Mouse (Mus musculus) cerebellum, adult 9-10 months (tissue): ENCODE data around the gene Map4.

Experiments
- DNase-seq: peaks from one replicate; pipeline ENCODE4 v3.0.0; 2022

Map4 gene

DNA sequence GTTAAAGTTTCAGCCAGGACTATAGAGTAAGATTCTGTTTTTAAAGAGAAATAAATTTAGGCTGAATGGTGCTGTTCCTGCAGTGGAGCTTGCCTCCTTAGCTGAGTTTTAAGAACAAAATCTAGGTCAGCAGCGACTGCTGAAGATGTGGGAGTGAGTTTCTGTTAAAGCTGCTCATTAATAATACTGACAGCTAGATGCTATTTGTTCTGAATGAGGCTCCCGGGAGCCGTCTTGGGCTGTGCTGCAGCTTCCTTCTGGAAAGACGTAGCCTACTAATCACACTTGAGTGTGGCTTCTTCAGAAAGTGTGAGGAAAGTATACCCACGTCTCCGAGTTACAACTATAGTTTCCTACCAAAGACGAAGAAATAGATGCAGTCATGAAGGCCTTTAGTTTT, 88.0 kb downstream of the Map4 start:
- no peak for DNase-seq

DNA sequence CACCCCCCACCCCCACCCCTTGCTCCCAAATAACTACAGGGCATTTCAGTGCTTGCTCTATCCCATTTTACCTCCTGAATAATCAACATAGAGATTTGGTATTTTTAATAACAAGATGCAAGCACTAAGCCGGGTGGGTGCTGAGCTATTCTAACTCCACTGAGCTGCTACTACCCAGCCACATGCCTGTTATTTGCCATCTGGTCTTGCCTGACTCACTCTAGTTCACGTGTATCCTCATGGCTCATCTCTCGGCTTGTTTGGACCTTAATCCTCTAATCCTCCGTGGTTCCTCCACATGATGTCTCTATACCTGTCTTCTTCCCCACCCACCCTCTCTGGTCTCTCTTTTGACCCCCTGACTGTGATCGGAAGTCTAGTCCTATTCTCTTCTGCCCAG, 89.1 kb downstream of the Map4 start:
- peak; percentile 59 for DNase-seq

DNA sequence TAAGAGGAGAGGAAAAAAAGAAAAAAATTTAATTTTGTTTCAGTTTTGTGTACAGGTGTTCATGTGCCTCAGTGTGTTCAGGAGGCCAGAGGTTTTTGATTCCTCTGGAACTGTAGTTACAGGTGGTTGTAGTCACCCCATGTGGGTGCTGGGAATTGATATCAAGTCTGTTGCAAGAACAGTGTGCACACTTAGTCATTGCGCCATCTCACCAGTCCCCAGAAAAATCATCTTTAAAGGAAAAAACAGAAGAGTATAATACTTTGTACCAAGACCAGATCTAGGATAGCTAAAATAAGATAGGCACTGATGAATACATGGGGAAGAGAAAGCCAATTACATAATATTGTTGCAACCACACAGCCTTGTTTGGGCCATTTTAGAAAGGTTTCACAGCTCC, 90.2 kb downstream of the Map4 start:
- DNase-seq: no peak

DNA sequence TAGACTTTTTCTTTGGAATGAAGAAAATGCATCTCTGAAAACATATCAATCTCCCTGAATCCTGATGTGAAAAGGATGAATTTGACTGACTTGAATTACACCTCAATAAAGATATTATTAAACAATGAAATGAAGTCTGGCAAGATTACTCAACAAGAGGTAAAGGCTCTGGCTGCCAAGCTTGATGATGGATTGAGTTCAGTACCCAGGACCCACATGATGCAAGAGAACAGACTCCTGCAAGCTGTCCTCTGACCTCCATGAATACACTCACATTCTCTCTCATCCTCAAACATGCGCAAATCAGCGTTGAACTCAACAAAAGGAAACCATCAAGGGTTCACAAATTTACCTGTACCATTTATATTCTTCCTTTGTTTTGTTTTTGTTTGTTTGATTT, 90.9 kb downstream of the Map4 start:
- no peak for DNase-seq

DNA sequence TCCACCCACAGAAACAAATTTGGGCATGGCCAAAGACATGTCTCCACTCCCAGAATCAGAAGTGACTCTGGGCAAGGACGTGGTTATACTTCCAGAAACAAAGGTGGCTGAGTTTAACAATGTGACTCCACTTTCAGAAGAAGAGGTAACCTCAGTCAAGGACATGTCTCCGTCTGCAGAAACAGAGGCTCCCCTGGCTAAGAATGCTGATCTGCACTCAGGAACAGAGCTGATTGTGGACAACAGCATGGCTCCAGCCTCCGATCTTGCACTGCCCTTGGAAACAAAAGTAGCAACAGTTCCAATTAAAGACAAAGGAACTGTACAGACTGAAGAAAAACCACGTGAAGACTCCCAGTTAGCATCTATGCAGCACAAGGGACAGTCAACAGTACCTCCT, 103.8 kb downstream of the Map4 start:
- no peak for DNase-seq

DNA sequence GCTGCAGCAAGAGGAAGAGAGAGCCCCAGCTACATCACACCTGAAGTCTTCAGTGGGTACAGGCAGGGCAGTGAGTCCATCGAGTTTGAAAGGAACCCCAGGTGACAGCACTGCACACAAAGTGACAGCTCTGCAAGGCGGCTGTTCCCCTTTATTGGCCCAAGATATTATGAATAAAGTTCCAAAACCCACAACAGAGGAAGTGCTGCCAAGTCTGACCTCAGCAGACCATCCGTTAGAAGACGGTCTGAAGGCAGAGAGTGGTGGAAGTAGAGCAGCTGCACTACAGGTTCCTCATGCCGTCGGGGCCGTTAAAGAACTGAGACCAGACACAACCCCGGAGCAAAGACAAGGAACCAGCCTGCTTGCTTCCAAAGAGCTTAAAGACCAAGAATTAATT, 106.6 kb downstream of the Map4 start:
- DNase-seq: no peak

DNA sequence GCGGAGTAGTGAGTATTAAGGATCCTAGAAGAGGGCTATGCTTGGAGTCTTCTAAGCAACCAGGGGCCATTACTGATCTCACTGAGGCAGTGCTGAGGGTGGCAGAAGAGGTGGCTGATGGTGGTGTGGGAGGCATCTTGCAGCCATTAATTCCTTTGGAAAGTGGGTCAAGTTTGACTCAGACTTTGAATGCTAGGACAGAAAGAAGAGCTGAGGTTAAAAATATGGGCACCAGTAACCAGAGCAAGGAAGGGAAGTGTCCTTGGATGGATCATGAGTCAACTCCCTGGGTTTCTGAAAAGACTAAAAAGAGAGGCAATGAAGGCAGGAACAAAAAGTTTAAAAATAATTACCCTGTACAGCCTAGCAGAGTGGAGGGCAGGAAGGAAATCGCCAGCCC, 107.2 kb downstream of the Map4 start:
- DNase-seq: no peak

DNA sequence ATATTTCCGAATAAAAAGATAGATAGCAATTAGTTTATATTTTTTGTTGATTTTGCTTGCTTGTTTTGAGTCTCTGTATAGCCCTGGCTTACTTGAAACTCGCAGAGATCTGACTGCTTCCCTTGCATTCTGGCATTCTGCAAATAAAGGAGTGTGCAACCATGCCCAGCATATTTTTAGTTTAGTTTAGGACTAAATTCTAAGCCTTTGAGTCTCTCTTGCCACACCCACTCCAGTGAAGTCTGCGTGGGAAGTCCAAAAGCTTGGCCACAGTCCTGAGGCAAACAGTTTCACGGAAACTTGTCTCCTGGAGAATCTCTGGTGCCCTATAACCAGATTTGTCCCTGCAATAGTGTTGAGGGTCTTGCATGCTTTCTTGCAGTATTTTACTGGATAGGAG, 113.1 kb downstream of the Map4 start:
- no peak for DNase-seq

DNA sequence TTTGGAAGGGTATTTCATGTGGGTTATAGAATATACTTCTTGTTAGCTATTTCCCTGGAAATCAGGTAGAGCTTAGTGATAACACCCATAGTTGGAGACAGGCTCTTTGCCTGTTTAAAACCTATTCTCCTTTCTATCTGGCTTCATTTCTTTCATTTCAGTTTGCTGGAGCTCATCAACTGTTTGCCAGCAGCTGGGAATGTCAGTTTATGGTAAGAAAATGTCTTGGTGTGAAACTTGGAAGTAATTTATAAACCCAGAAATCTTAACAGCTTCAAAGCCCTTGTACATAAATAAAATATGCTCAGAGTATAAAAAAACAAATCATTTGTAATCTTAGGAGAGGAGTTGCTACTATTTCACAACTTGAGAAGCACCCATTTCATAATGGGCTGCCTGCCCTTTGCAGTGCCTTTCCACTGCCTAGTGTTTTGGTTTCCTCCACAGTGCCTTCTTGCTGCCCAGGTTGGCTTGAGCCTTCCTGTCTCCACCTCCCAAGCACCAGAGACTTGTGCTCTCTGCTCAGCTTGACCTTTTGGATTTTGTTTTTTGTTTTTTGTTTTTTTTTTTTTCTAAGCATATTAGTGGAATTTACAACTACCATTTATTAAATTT, 114.6 kb downstream of the Map4 start:
- no peak for DNase-seq

DNA sequence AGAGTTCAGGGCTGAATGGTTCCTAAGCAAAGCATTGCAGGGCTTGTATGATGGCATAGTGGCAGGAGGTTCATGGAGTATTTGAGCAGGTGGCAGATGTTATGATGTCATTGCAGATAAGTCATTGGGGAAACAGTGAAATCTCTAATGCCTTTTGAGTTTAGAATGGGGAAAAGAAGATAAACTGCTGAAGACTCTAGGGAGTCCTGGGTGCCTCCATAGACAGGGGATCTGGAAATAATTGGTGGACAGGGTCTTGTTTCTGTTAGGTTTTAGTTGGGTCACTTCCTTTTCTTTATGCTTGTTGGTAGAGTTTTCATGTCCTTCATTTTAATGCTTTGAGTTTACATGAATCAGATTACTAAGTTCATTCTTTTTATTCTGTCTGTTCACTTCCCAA, 116.0 kb downstream of the Map4 start:
- DNase-seq: no peak

DNA sequence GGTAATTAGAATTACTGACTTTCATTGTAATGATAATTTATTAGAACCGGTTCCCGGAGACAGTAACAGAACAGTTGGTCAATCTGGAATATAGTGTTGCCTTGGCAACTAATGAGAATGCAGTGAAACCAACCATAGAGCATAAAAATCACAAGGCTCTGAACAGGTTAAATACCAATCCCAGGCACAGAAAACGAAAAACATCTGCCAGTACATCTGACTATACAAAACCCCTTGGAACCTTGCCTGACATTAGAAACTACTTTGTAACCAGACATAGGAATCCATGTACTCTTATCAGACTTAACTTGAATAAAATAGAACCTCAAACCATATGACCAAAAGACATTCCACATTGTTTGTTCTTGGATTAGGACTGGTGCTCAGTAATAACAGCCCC, 116.6 kb downstream of the Map4 start:
- no peak for DNase-seq

DNA sequence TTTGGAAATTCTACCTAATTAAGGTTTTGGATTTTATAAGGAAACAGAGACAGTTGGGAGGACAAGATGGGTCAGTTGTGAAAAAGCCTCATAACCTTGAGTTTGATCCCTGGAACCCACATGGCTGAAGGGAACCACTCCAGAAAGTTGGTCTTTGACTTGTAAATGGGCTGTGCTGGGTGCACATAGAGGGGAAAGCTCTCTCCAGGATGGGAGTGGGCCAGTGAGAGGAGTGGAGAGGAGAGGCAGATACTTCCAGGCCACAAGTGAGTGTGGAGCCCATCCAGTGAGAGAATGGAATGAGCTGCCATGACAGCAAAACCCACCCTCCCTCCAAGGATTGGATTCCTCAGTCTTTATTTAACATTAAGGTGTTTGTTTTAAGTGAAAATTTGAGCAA, 119.9 kb downstream of the Map4 start:
- peak; percentile 45 for DNase-seq

DNA sequence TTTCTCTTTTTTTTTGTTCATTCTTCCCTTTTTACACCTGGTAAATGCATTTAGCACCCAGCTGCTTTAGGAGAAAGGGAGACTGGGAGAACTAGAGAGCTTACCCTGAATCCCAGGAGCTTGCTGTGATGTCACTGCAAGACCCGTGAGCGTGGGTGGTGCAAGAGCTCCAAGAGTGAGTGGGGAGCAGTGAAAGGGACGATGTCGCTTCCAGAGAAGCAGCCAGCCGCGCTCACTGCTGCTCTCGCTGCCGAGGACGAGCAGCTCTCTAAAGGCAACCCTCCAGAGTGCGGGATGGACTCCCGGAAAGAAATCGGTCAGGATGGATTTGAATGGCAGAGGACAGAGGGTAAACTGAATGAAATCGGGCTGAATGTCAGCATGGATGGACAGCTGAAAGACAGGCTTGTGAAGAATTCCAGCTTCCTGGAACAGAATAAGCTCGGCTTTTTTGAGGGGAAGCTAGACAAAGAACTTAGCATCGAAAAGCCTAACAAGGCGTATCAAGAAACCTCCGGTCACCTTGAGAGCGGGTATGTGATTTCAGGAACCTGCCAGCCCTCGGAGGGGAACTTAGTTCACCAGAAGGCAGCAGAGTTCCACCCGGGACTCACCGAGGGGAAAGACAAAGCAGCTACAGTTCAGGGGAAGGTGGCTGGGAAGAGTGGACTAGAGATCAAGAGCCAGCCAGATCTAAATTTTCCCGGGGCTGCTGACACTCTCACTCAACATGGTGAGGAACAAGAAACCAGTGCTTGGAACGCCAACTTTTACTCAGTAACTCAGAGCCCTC, 120.8 kb downstream of the Map4 start:
- peak; percentile 84 for DNase-seq

DNA sequence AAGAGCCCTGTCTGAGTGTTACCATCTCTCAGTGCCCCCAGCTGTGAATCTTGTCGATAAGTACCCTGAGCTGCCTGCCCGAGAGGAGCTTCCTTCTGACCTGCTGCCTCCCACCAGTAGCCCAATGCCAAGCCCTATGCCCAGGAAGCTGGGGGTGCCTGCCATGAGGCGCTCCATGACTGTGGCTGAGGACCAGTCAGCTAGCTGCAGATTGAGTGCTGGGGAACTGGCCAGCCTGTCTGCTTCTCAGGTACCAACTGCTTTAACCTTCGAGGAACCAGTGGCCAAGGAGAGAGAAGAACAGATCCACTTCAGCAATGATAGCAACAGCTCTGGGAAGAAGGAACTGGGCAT, 121.7 kb downstream of the Map4 start:
- no peak for DNase-seq

DNA sequence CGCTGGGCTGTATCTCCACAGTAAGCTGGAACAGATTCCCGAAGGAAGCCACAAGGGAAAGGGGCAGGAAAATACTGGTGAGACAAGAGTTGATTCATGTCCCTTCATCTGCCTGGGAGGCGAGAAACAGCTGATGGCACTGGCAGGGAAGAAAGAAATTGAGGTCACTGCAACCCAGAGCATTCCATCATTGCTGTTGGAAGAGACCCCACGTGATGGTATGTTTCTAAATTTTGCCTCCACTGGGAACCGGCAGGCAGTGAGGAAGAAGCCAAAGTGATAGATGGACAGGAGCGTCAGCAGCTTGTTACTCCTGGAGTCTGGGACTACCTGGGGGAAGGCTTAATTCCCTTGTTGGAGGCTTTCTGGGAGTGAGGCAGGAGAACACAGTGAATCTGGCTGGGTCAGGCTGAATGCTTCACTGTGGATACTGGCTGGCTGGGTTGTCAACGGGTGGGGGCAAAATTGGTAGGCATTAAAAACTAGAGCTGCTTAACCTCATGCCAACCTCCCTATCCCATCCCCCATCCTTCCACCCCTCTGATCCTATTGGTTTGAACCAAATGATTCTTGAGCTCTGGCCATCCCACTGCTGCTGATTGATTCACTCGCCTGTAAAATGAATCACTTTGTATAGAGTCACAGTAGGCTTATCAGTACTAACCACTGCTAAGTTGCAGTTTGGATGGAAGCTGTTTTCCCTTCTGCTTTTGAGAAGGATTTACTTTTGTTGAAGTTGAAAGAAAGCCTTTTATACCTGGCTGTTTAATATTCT, 122.2 kb downstream of the Map4 start:
- DNase-seq: peak; percentile 94

DNA sequence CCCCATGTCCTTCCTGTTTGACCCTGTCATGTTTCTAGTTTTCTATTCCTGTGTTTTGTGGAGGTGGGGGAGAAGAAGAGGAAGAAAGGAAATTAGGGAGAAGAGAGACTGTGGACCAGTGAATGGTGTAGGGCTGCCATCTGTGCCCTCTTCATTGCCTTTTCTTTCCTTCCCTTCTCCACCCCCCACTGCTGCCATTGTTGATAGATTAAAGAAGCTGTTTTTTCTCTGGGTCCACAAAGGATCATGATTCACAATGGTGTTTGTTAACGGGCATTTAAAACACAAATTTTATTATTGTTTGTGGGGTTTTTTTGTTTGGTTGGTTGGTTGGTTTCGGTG, 122.8 kb downstream of the Map4 start:
- DNase-seq: no peak

DNA sequence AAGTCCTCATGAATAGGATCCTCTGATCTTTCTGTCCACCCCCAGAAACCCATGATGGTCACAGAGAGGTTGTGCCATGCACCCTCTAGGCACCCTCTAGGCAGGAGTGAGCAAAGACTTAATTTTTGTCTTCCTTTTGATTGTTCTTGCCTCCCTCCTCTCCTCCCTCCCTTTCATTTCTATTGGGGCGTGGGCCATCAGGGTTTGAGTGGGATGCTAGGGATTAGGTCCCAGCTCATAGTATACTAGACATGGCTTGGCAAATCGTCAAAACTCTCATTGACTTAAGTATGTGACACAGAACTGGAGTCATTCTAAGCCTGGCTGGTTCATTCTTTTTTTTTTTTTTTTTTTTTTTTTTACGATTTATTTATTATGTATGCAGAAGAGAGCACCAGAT, 123.5 kb downstream of the Map4 start:
- DNase-seq: peak; percentile 68

DNA sequence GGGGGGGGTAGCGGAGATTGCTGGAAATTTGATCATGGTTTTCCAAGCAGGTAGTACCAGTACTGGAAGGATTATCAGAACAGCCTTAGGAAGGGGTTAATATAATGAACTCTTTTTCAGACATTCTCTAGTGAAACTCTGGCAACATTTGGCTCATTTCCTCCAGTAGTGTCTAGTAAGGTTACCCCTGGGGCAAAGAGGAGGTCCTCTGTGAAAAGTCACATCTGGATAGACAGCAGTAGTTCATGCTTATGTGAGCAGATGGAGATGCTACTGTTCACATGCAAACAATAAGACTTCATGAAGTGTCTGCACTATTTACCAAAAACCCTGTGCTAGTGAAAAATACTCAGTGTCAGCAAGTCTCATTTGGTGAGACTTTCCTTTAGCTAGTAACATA, 125.9 kb downstream of the Map4 start:
- DNase-seq: peak; percentile 38

DNA sequence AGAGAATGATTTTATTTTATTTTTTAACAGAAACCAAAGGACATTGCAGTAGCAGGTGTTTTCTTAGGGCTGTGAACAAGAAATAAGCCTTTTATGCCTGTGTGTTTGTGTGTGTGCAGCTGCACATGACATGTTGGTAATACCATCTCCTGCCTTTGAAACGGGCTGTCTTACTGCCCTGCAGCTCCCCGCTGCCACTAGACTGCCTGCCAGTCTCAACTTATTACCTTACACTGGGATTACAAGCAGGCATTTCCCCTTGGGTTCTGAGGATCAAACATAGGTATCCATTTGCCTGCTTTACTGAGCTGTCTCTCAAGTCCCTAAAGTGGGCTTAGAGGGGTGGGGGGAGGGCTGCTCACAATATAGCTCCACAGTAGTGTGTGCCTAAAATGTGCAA, 129.5 kb downstream of the Map4 start:
- DNase-seq: peak; percentile 25

DNA sequence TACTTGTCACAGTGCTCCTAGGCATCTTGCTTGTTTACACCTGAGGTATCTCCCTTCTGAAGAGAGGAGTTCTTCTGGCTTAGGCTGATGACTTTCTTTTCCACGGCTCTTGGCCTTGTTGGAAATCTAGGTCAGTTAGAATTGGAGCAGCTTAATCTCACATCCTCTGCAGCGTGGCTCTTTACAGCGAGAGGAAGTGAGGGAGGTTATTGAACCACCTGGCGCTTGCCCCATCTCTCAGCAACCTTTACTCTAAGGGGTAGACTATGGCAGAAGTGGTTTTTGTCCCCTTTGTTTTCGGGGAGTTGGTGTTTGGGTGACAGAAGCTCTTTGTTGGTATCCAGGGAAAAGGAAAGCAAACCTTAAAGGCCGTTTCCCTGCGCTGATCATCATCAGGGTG, 131.1 kb downstream of the Map4 start:
- peak; percentile 69 for DNase-seq

DNA sequence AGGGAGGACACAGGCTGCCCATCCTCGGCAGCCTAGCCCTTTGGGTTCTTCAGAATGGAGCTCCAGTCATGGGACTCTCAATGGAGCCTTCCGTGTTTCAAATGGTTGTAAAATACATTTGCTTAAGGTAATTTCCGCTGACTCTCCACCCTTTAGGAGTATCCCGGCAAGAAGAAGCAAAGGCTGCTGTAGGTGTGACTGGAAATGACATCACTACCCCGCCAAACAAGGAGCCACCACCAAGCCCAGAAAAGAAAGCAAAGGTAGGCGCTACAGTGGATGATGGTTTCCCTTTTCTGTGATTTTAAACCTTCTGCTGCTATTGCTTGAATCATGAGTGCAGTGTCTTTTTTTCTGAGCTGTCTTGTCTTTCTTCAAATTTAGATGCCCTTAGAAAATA, 131.6 kb downstream of the Map4 start:
- peak; percentile 12 for DNase-seq

DNA sequence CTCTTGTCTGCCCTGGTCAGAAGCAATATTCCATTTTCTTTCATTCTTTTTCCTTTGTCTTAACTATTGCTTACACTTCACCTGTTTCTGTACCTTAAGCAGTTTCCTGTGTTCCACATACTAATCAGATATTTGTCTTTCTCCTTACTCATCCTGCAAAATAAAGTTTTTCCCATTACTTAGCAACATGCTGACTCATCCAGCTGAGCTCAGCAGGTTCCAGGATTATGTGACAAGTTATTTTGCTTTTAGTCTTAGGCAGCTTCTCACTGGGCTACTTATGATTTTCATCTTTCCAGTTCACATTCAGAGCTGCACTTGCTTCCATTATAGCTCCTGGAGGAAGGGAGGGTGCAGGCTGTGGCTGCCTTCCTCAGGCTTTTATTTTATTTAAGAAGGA, 133.4 kb downstream of the Map4 start:
- no peak for DNase-seq

DNA sequence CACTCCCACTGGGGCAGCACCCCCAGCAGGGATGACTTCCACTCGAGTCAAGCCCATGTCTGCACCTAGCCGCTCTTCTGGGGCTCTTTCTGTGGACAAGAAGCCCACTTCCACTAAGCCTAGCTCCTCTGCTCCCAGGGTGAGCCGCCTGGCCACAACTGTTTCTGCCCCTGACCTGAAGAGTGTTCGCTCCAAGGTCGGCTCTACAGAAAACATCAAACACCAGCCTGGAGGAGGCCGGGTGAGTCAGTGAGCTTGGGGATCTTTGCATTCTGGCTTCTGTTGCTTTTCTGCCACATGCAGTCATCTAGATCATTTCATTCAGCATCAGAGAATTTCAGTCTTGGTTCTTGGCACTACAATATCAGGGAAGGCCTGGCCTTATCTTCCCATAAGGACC, 137.5 kb downstream of the Map4 start:
- DNase-seq: no peak

DNA sequence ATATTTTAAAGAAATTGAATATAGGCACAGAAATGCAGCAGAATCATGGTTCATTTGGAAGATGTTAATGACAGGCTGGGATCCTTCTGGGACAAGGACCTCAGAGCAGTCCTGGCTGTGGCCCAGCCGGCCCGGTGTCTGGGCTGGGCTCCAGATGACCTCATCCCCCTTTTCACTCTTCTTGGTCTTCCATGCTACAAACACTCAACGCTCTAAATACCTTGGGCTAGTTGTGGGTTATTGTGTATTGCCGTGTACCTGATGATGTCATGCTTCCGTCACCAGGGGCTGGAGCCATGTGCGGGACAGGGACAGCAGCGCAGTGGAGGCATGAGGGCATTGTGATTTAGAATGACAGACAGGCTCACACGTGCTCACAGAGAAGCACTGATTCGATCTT, 139.1 kb downstream of the Map4 start:
- peak; percentile 89 for DNase-seq
